9 mouse cellular contexts compared by ENCODE assay signal in the genomic region with DNA sequence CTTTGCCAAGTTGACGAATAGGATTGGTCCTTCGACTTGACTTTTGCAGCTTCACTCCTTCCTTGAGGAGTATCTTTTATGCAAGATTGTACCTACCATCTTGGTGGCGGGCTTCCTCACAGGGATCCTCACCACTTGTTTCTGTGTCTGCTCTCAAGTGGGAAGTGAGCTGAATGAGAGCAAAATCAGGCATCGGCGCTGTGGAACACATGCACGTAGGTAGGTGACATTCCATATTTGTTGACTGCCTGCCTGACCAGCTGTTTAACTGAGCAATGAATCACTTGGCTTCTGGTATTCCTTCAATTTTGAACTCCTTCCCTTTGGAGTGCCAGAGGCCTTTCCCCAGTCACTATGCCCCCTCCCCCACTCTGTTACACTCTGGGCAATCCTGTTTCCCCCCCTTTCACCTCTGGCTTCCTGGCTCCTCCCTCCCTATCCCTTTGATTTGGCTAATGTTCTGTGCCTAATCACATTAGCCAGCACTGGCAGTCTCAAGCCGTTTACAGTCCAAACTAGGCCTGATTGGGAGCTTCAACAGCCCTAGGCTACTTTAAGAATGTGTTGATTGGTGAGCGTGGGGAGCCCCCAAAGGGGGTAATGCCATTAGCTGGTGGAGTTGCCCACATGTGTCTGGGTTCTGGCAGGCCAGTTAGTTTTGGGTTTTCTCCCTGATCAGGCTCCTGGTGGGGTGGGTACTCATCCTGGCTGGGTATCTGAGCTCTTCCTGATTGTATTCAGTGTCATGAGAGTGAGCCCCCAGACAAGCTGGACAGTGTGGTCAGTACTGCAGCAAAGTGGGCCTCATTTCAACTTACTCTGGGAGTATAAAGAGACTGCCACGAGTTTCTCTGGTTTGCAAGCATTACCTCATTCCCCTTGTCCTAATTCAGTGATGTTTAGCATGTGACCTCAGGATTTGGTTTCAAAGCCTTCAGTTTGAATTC.
A peak's percentile ranks its signal among the peaks of the same experiment; 100 is the strongest.
DNase-seq lines count a peak whose midpoint lies in the region; ATAC-seq and TF ChIP-seq lines count a peak whose summit lies in the region.
"Had no signal": no experiment of that assay in that cellular context is flagged by ENCODE, and none has a peak within 500 bp of the region (broad histone marks: within the 10 kb centered on the region; RNA-seq: fewer than 3 reads in every experiment).

No protein-coding gene starts in this region.

- WGBS in lung, postnatal 0 days, result 63% methylated on average over 9 of the region's 9 CpGs
- 91% methylated on average over 9 of the region's 9 CpGs for WGBS in thymus, adult 2 months

- DNase-seq in frontal cortex, postnatal 25 days (ENCODE audit: low spot score in 2 of 2), result no peak
- DNase-seq in lung, postnatal 36 days, result peak; percentile 3
- no peak for DNase-seq in lung, postnatal 0 days (ENCODE audit: low spot score)
- peak; percentile 3 for DNase-seq in kidney, postnatal 14 days
- peak; percentile 79 for DNase-seq in retina, postnatal 1 day
- no peak for DNase-seq in thymus, postnatal 0 days (ENCODE audit: low spot score)
- DNase-seq in thymus, adult 2 months, result no peak

- TF ChIP-seq CTCF in lung, postnatal 0 days (IDR thresholded peaks at IDR 0.05), result no peak
- TF ChIP-seq CTCF in thymus, adult 2 months (IDR thresholded peaks at IDR 0.05; ENCODE audit: borderline replicate concordance, control insufficient read depth, extremely low read depth, insufficient read depth, low read length, poor library complexity), result no peak

- peak; percentile 91 for ATAC-seq in frontal cortex, adult (ENCODE audit: low TSS enrichment)
- ATAC-seq in lung, postnatal 0 days, result no peak

- H3K36me3 ChIP-seq in lung, postnatal 0 days (ENCODE audit: insufficient read depth, low read length), result no peaks in the 10 kb centered on the region
- no peaks in the 10 kb centered on the region for H3K36me3 ChIP-seq in thymus, adult 2 months (ENCODE audit: control insufficient read depth, insufficient read depth, low read length)

- H3K4me3 ChIP-seq in lung, postnatal 0 days (ENCODE audit: low read depth, low read length), result no peak overlapping the region
- H3K4me3 ChIP-seq in thymus, adult 2 months (ENCODE audit: control insufficient read depth, insufficient read depth, low read length), result no peak overlapping the region

- no peak overlapping the region for H3K9ac ChIP-seq in lung, postnatal 0 days (replicated peaks; ENCODE audit: low read depth)

- H3K4me2 ChIP-seq in lung, postnatal 0 days (replicated peaks; ENCODE audit: low read depth, low read length), result no peak overlapping the region

- no peaks in the 10 kb centered on the region for H3K9me3 ChIP-seq in lung, postnatal 0 days (ENCODE audit: low read length)

- H3K27me3 ChIP-seq in lung, postnatal 0 days (replicated peaks; ENCODE audit: insufficient read depth, low read length), result no peaks in the 10 kb centered on the region
- no peaks in the 10 kb centered on the region for H3K27me3 ChIP-seq in thymus, adult 2 months (ENCODE audit: control insufficient read depth, insufficient read depth, low read length)

- no peak for TF ChIP-seq EP300 in lung, postnatal 0 days (IDR thresholded peaks at IDR 0.05)

- TF ChIP-seq POLR2A in thymus, adult 2 months (IDR thresholded peaks at IDR 0.05; ENCODE audit: control insufficient read depth, extremely low read depth, insufficient read depth, low read length, poor library complexity), result no peak

- H3K4me1 ChIP-seq in lung, postnatal 0 days (ENCODE audit: insufficient read depth, low read depth, low read length), result no peaks in the 10 kb centered on the region
- no peaks in the 10 kb centered on the region for H3K4me1 ChIP-seq in thymus, adult 2 months (replicated peaks; ENCODE audit: control insufficient read depth, insufficient read depth, low read length)

- H3K27ac ChIP-seq in lung, postnatal 0 days (ENCODE audit: low read length), result no peak overlapping the region
- no peak overlapping the region for H3K27ac ChIP-seq in thymus, adult 2 months (ENCODE audit: control insufficient read depth, insufficient read depth, low read length)
- H3K27ac ChIP-seq: kidney, postnatal 0 days had no signal

Comparison
In these comparisons a context has a peak if more than half of its experiments do, and no peak if none do; other contexts are left out.
1. DNase-seq: peak in lung, postnatal 36 days (single experiment), kidney, postnatal 14 days (single experiment) and retina, postnatal 1 day (single experiment); none in frontal cortex, postnatal 25 days (0 of 2), lung, postnatal 0 days (single experiment), thymus, postnatal 0 days (single experiment) and thymus, adult 2 months (single experiment).